Mouse (Mus musculus) testis, postnatal 10 days (tissue): ENCODE data around the gene Spata16.

Experiments
- DNase-seq: peaks from one replicate; pipeline ENCODE4 v3.0.0; 2021; ENCODE audit warnings: low spot score

The Spata16 gene

GRCm38 (mm10) chr3:26972105-26972504 is 334.7 kb downstream of the Spata16 start:
- no peak for DNase-seq

- no peak for DNase-seq
Measured at GRCm38 (mm10) chr3:26979603-26980002, 342.2 kb downstream of the Spata16 start.

GRCm38 (mm10) chr3:26980371-26980770 is 343.0 kb downstream of the Spata16 start:
- no peak for DNase-seq

GRCm38 (mm10) chr3:26981979-26982623 is 344.7 kb downstream of the Spata16 start:
- DNase-seq = no peak

- no peak for DNase-seq
Measured at GRCm38 (mm10) chr3:26983749-26984148, 346.3 kb downstream of the Spata16 start.

- no peak for DNase-seq
Measured at GRCm38 (mm10) chr3:27006844-27007243, 369.4 kb downstream of the Spata16 start.

GRCm38 (mm10) chr3:27027957-27028356 is 390.5 kb downstream of the Spata16 start:
- no peak for DNase-seq

GRCm38 (mm10) chr3:27028526-27028925 is 391.1 kb downstream of the Spata16 start:
- no peak for DNase-seq

GRCm38 (mm10) chr3:27030067-27030857 is 392.8 kb downstream of the Spata16 start:
- DNase-seq = no peak
